Mouse (Mus musculus) embryonic facial prominence, embryonic 13.5 days (tissue): ENCODE measurements at regions not wholly inside any gene's neighbourhood (a gene's known extent, or its start where the extent isn't known, plus 50 kb on each side); places are given as distances from the start of the nearest gene placed in this dataset.

Source experiments
- ATAC-seq: fragments of 200-750 bp; cut with Nextera tagmentation; 2 replicates; pipeline ENCODE4 v1.8.0; 2017; ENCODE audit warnings: low read depth; ENCODE audit not compliant: insufficient number of reproducible peaks, insufficient read depth, low FRiP score, low TSS enrichment
- H3K27ac ChIP-seq: fragments of 300-500 bp; sonication (generic); 2 replicates; pipeline ENCODE4 v1.5.1; 2015; ENCODE audit warnings: moderate library complexity, mild to moderate bottlenecking, inconsistent platforms
- H3K27me3 ChIP-seq: fragments of 300-500 bp; sonication (generic); 2 replicates; pipeline ENCODE4 v1.6.1; 2015; ENCODE audit warnings: mild to moderate bottlenecking, inconsistent platforms
- H3K36me3 ChIP-seq: fragments of 300-500 bp; sonication (generic); 2 replicates; pipeline ENCODE4 v1.6.1; 2015; ENCODE audit warnings: mild to moderate bottlenecking, inconsistent platforms
- H3K4me1 ChIP-seq: fragments of 300-500 bp; sonication (generic); 2 replicates; pipeline ENCODE4 v1.6.1; 2015; ENCODE audit warnings: inconsistent platforms
- H3K4me2 ChIP-seq: fragments of 300-500 bp; sonication (generic); 2 replicates; pipeline ENCODE4 v1.6.1; 2015; ENCODE audit warnings: moderate library complexity, mild to moderate bottlenecking, inconsistent platforms
- H3K4me3 ChIP-seq: fragments of 300-500 bp; sonication (generic); 2 replicates; pipeline ENCODE4 v1.5.1; 2015; ENCODE audit warnings: mild to moderate bottlenecking, inconsistent platforms
- H3K9ac ChIP-seq: fragments of 300-500 bp; sonication (generic); 2 replicates; pipeline ENCODE4 v1.6.1; 2015; ENCODE audit warnings: mild to moderate bottlenecking, inconsistent platforms
- H3K9me3 ChIP-seq: fragments of 300-500 bp; sonication (generic); 2 replicates; pipeline ENCODE4 v1.6.1; 2016; ENCODE audit warnings: inconsistent platforms
- WGBS: fragments of 180-500 bp; shearing (Covaris S2); methylation state at CpG from one replicate; pipeline ENCODE4 v1.1.7; 2015; ENCODE audit warnings: mixed read lengths; 5-methylcytosine and 5-hydroxymethylcytosine counted together

- 18% methylated on average over 10 of the region's 10 CpGs for WGBS
- Histone ChIP-seq H3K9ac (no peak overlapping the region), H3K4me3 (no peak overlapping the region), H3K9me3 (no peaks in the 10 kb centered on the region), H3K4me1 (peaks cover 32% of the 10 kb centered on the region), H3K4me2 (peak overlapping the region; percentile 49), H3K27me3 (no peaks in the 10 kb centered on the region), H3K27ac (peak overlapping the region; percentile 68; the same call in 1 of the 2 replicates), H3K36me3 (no peaks in the 10 kb centered on the region)
- ATAC-seq, result no peak
Observed at GRCm38 (mm10) chr5:119944371-119944770, 111.9 kb downstream of the Tbx5 start.

- H3K4me2 ChIP-seq, result no peak overlapping the region
- no peak overlapping the region for H3K27ac ChIP-seq
- WGBS, result 70% methylated on average over 4 of the region's 4 CpGs
- H3K27me3 ChIP-seq, result no peaks in the 10 kb centered on the region
- peaks cover 32% of the 10 kb centered on the region for H3K4me1 ChIP-seq
- no peak overlapping the region for H3K9ac ChIP-seq
- no peaks in the 10 kb centered on the region for H3K36me3 ChIP-seq
- H3K4me3 ChIP-seq, result no peak overlapping the region
- no peak for ATAC-seq
- peaks cover 4% of the 10 kb centered on the region; the same call in 1 of the 2 replicates for H3K9me3 ChIP-seq
Observed at GRCm38 (mm10) chr5:119948399-119948798, 115.9 kb downstream of the Tbx5 start.

GRCm38 (mm10) chr5:119952085-119952484 lies 119.6 kb downstream of the Tbx5 start:
- Histone ChIP-seq H3K27me3 (no peaks in the 10 kb centered on the region), H3K9ac (no peak overlapping the region), H3K27ac (no peak overlapping the region), H3K4me1 (peaks cover 16% of the 10 kb centered on the region; the same call in 1 of the 2 replicates), H3K4me2 (no peak overlapping the region), H3K4me3 (no peak overlapping the region), H3K36me3 (no peaks in the 10 kb centered on the region), H3K9me3 (peaks cover 4% of the 10 kb centered on the region; the same call in 1 of the 2 replicates)
- 88% methylated on average over 2 of the region's 2 CpGs for WGBS
- ATAC-seq, result no peak

- Histone ChIP-seq H3K9me3 (peaks cover 4% of the 10 kb centered on the region; the same call in 1 of the 2 replicates), H3K9ac (no peak overlapping the region), H3K4me3 (no peak overlapping the region), H3K4me1 (peaks cover 6% of the 10 kb centered on the region; the same call in 1 of the 2 replicates), H3K27ac (no peak overlapping the region), H3K36me3 (no peaks in the 10 kb centered on the region), H3K27me3 (no peaks in the 10 kb centered on the region), H3K4me2 (no peak overlapping the region)
- 84% methylated on average over 5 of the region's 5 CpGs for WGBS
- ATAC-seq, result no peak
Observed at GRCm38 (mm10) chr5:119953189-119953588, 120.7 kb downstream of the Tbx5 start.

GRCm38 (mm10) chr5:119953811-119954566 lies 121.5 kb downstream of the Tbx5 start:
- ATAC-seq, result no peak

GRCm38 (mm10) chr5:119958942-119959341 lies 126.5 kb downstream of the Tbx5 start:
- Histone ChIP-seq H3K9ac (no peak overlapping the region), H3K9me3 (no peaks in the 10 kb centered on the region), H3K27ac (no peak overlapping the region), H3K4me2 (peak overlapping the region; percentile 22; the same call in 1 of the 2 replicates), H3K4me3 (no peak overlapping the region), H3K4me1 (peaks cover 17% of the 10 kb centered on the region), H3K27me3 (peaks cover 3% of the 10 kb centered on the region; the same call in 1 of the 2 replicates), H3K36me3 (no peaks in the 10 kb centered on the region)
- no peak for ATAC-seq
- WGBS, result 25% methylated on average over 14 of the region's 14 CpGs

More at GRCm38 (mm10) chr5:119953811-119954566, 121.5 kb downstream of the Tbx5 start:
- 66% methylated on average over 14 of the region's 14 CpGs for WGBS
- no peaks in the 10 kb centered on the region for H3K27me3 ChIP-seq
- H3K4me1 ChIP-seq, result peaks cover 12% of the 10 kb centered on the region
- no peak overlapping the region for H3K4me3 ChIP-seq
- no peak overlapping the region for H3K9ac ChIP-seq
- H3K4me2 ChIP-seq, result no peak overlapping the region
- no peaks in the 10 kb centered on the region for H3K36me3 ChIP-seq
- H3K27ac ChIP-seq, result no peak overlapping the region
- peaks cover 4% of the 10 kb centered on the region; the same call in 1 of the 2 replicates for H3K9me3 ChIP-seq

GRCm38 (mm10) chr5:119964751-119965150 lies 132.3 kb downstream of the Tbx5 start:
- Histone ChIP-seq H3K27ac (no peak overlapping the region), H3K27me3 (peaks cover 8% of the 10 kb centered on the region), H3K4me3 (no peak overlapping the region), H3K36me3 (no peaks in the 10 kb centered on the region), H3K4me2 (no peak overlapping the region), H3K9me3 (no peaks in the 10 kb centered on the region), H3K9ac (no peak overlapping the region), H3K4me1 (peaks cover 6% of the 10 kb centered on the region)
- ATAC-seq, result no peak
- 81% methylated on average over 3 of the region's 3 CpGs for WGBS

GRCm38 (mm10) chr5:119971286-119971685 lies 138.8 kb downstream of the Tbx5 start:
- Histone ChIP-seq H3K4me2 (no peak overlapping the region), H3K4me3 (no peak overlapping the region), H3K9ac (no peak overlapping the region), H3K36me3 (no peaks in the 10 kb centered on the region), H3K4me1 (peaks cover 6% of the 10 kb centered on the region; the same call in 1 of the 2 replicates), H3K9me3 (no peaks in the 10 kb centered on the region), H3K27ac (no peak overlapping the region), H3K27me3 (no peaks in the 10 kb centered on the region; the same call in 1 of the 2 replicates)
- ATAC-seq, result no peak
- 87% methylated on average over 16 of the region's 16 CpGs for WGBS

GRCm38 (mm10) chr5:119972802-119973437 lies 140.5 kb downstream of the Tbx5 start:
- WGBS, result 50% methylated on average over 24 of the region's 24 CpGs
- Histone ChIP-seq H3K4me2 (no peak overlapping the region), H3K27ac (no peak overlapping the region), H3K4me1 (peaks cover 9% of the 10 kb centered on the region; the same call in 1 of the 2 replicates), H3K27me3 (no peaks in the 10 kb centered on the region), H3K9ac (no peak overlapping the region), H3K9me3 (no peaks in the 10 kb centered on the region), H3K4me3 (no peak overlapping the region), H3K36me3 (no peaks in the 10 kb centered on the region)
- ATAC-seq, result no peak

- 31% methylated on average over 10 of the region's 10 CpGs for WGBS
- H3K27me3 ChIP-seq, result no peaks in the 10 kb centered on the region
- ATAC-seq, result no peak
- no peaks in the 10 kb centered on the region for H3K9me3 ChIP-seq
- H3K36me3 ChIP-seq, result no peaks in the 10 kb centered on the region
- no peak overlapping the region for H3K27ac ChIP-seq
- H3K4me3 ChIP-seq, result no peak overlapping the region
- H3K4me2 ChIP-seq, result no peak overlapping the region
- no peak overlapping the region for H3K9ac ChIP-seq
- H3K4me1 ChIP-seq, result peaks cover 19% of the 10 kb centered on the region
Observed at GRCm38 (mm10) chr5:119978096-119978715, 138.1 kb upstream of the Rbm19 start.

GRCm38 (mm10) chr5:119981111-119981807 lies 135.0 kb upstream of the Rbm19 start:
- peak; percentile 43; the same call in 1 of the 2 replicates for ATAC-seq
- WGBS, result 40% methylated on average over 18 of the region's 18 CpGs
- H3K4me1 ChIP-seq, result peaks cover 19% of the 10 kb centered on the region
- no peaks in the 10 kb centered on the region for H3K27me3 ChIP-seq
- no peak overlapping the region for H3K27ac ChIP-seq
- H3K4me2 ChIP-seq, result peak overlapping the region; percentile 22
- H3K9ac ChIP-seq, result no peak overlapping the region
- H3K4me3 ChIP-seq, result no peak overlapping the region
- no peaks in the 10 kb centered on the region for H3K36me3 ChIP-seq
- no peaks in the 10 kb centered on the region for H3K9me3 ChIP-seq
